Mouse (Mus musculus): Measurements from ENCODE around the gene Tap1.

The Tap1 gene

GRCm38 (mm10) chr17:34179913-34180859 lies 7.2 kb upstream of the Tap1 start:
- DNase-seq (ENCODE audit: low read depth, low spot score): no peak

GRCm38 (mm10) chr17:34183564-34184219 lies 3.7 kb upstream of the Tap1 start:
- no peak for DNase-seq (ENCODE audit: low read depth, low spot score)

- DNase-seq (ENCODE audit: low read depth, low spot score): no peak
Measured at GRCm38 (mm10) chr17:34185526-34185925, 1.8 kb upstream of the Tap1 start.

- DNase-seq (ENCODE audit: low read depth, low spot score): no peak
Measured at GRCm38 (mm10) chr17:34186885-34187260, 480 bp upstream of the Tap1 start.

GRCm38 (mm10) chr17:34188010-34188409 lies 657 bp downstream of the Tap1 start:
- no peak for DNase-seq (ENCODE audit: low read depth, low spot score)

- no peak for DNase-seq (ENCODE audit: low read depth, low spot score)
Measured at GRCm38 (mm10) chr17:34188986-34189385, 1.6 kb downstream of the Tap1 start.

- no peak for DNase-seq (ENCODE audit: low read depth, low spot score)
Measured at GRCm38 (mm10) chr17:34192852-34193251, 5.5 kb downstream of the Tap1 start.

GRCm38 (mm10) chr17:34193468-34193867 lies 6.1 kb downstream of the Tap1 start:
- DNase-seq (ENCODE audit: low read depth, low spot score): no peak

- no peak for DNase-seq (ENCODE audit: low read depth, low spot score)
Measured at GRCm38 (mm10) chr17:34194723-34195122, 7.4 kb downstream of the Tap1 start.

- DNase-seq (ENCODE audit: low read depth, low spot score): no peak
Measured at GRCm38 (mm10) chr17:34196491-34196890, 9.1 kb downstream of the Tap1 start.

GRCm38 (mm10) chr17:34196941-34197894 lies 9.9 kb downstream of the Tap1 start, which contains the start of gene Psmb8:
Gene Psmb8, plus strand, starts transcription at chr17:34197721.
- peak; percentile 67 for DNase-seq (ENCODE audit: low read depth, low spot score)

- no peak for DNase-seq (ENCODE audit: low read depth, low spot score)
Measured at GRCm38 (mm10) chr17:34197904-34198520, 10.7 kb downstream of the Tap1 start.

GRCm38 (mm10) chr17:34198521-34198912 lies 11.2 kb downstream of the Tap1 start:
- no peak for DNase-seq (ENCODE audit: low read depth, low spot score)

- no peak for DNase-seq (ENCODE audit: low read depth, low spot score)
Measured at GRCm38 (mm10) chr17:34199050-34199619, 11.8 kb downstream of the Tap1 start.

- DNase-seq (ENCODE audit: low read depth, low spot score): no peak
Measured at GRCm38 (mm10) chr17:34200047-34200446, 12.7 kb downstream of the Tap1 start.

GRCm38 (mm10) chr17:34200772-34201505 lies 13.6 kb downstream of the Tap1 start:
- no peak for DNase-seq (ENCODE audit: low read depth, low spot score)

- no peak for DNase-seq (ENCODE audit: low read depth, low spot score)
Measured at GRCm38 (mm10) chr17:34201506-34202055, 14.2 kb downstream of the Tap1 start.

GRCm38 (mm10) chr17:34202760-34203442 lies 15.5 kb downstream of the Tap1 start:
- no peak for DNase-seq (ENCODE audit: low read depth, low spot score)

GRCm38 (mm10) chr17:34203444-34203843 lies 16.1 kb downstream of the Tap1 start, which contains the start of gene Tap2:
Gene Tap2, plus strand, starts transcription at chr17:34203527.
- no peak for DNase-seq (ENCODE audit: low read depth, low spot score)
